Mouse (Mus musculus) embryonic facial prominence, embryonic 11.5 days (tissue): ENCODE measurements around the gene Srl. TPM values are rescaled to one million over a fixed set of nuclear protein-coding genes. Genes with fewer than 3 reads are reported as not detected.
"Not testable (repeated sequence)": the region's sequence is repeated elsewhere in the genome, so short reads cannot be mapped to it uniquely, and the experiment has no call there.

Source experiments
- ATAC-seq: fragments of 200-750 bp; cut with Nextera tagmentation; replicated peaks from 2 replicates; pipeline ENCODE4 v1.8.0; 2017; ENCODE audit warnings: low read depth; ENCODE audit not compliant: insufficient number of reproducible peaks, low FRiP score, low TSS enrichment
- DNase-seq: peaks from one replicate; pipeline ENCODE4 v3.0.0-alpha.2; 2015; ENCODE audit warnings: low spot score
- H3K27ac ChIP-seq: fragments of 300-500 bp; sonication (generic); replicated peaks from 2 replicates; pipeline ENCODE4 v1.5.1; 2014; ENCODE audit warnings: mild to moderate bottlenecking, low read depth, low read length, control low read depth
- H3K27me3 ChIP-seq: fragments of 300-500 bp; sonication (generic); 2 replicates; pipeline ENCODE4 v1.6.1; 2014; ENCODE audit warnings: mild to moderate bottlenecking, low read length, moderate library complexity, mixed read lengths; ENCODE audit not compliant: control insufficient read depth, insufficient read depth
- H3K36me3 ChIP-seq: fragments of 300-500 bp; sonication (generic); replicated peaks from 2 replicates; pipeline ENCODE4 v1.6.1; 2014; ENCODE audit warnings: low read depth, mild to moderate bottlenecking, low read length, moderate library complexity, mixed read lengths; ENCODE audit not compliant: control insufficient read depth, insufficient read depth
- H3K4me1 ChIP-seq: fragments of 300-500 bp; sonication (generic); 2 replicates; pipeline ENCODE4 v1.6.1; 2014; ENCODE audit warnings: low read length, mixed read lengths; ENCODE audit not compliant: control insufficient read depth, insufficient read depth
- H3K4me2 ChIP-seq: fragments of 300-500 bp; sonication (generic); 2 replicates; pipeline ENCODE4 v1.6.1; 2014; ENCODE audit warnings: low read depth, mild to moderate bottlenecking, control low read depth, low read length, moderate library complexity
- H3K4me3 ChIP-seq: fragments of 300-500 bp; sonication (generic); 2 replicates; pipeline ENCODE4 v1.5.1; 2014; ENCODE audit warnings: low read depth, low read length, control low read depth
- H3K9ac ChIP-seq: fragments of 300-500 bp; sonication (generic); replicated peaks from 2 replicates; pipeline ENCODE4 v1.6.1; 2014; ENCODE audit warnings: mild to moderate bottlenecking, control low read depth, low read length
- H3K9me3 ChIP-seq: fragments of 300-500 bp; sonication (generic); replicated peaks from 2 replicates; pipeline ENCODE4 v1.6.1; 2016; ENCODE audit warnings: mild to moderate bottlenecking, low read length, inconsistent platforms, mixed read lengths; ENCODE audit not compliant: control insufficient read depth
- WGBS: fragments of 180-500 bp; shearing (Covaris S2); extraction: QIAGEN DNeasy Blood & Tissue Kit; methylation state at CpG from one replicate; pipeline ENCODE4 v1.1.7; 2014; 5-methylcytosine and 5-hydroxymethylcytosine counted together
- polyA plus RNA-seq: library from polyadenylated mRNA; unstranded; fragments of >200 nt; fragmentation: Nextera tagmentation; extraction: Ambion mirVana; gene quantifications from 2 replicates; pipeline ENCODE4 v1.2.1, GENCODE M21; 2014

The Srl gene
- polyA plus RNA-seq, 1 experiment from 2014 or later: 32.7 TPM

GRCm38 (mm10) chr16:4492777-4493563 is 48.6 kb downstream of the Srl start:
- Histone ChIP-seq H3K36me3 (no peaks in the 10 kb centered on the region), H3K4me3 (no peak overlapping the region), H3K27me3 (no peaks in the 10 kb centered on the region), H3K4me2 (no peak overlapping the region), H3K4me1 (no peaks in the 10 kb centered on the region; the same call in 1 of the 2 replicates), H3K9ac (no peak overlapping the region), H3K27ac (no peak overlapping the region), H3K9me3 (no peaks in the 10 kb centered on the region)
- DNase-seq: no peak
- WGBS: 56% methylated on average over 2 of the region's 2 CpGs
- no peak for ATAC-seq

- ATAC-seq (0 out of 2 replicates have a peak, but pooled peaks have one; percentile 42), DNase-seq (peak; percentile 90)
- Histone ChIP-seq H3K4me1 (no peaks in the 10 kb centered on the region; the same call in 1 of the 2 replicates), H3K4me3 (no peak overlapping the region), H3K27me3 (no peaks in the 10 kb centered on the region), H3K4me2 (no peak overlapping the region), H3K27ac (no peak overlapping the region), H3K9ac (no peak overlapping the region), H3K9me3 (no peaks in the 10 kb centered on the region), H3K36me3 (no peaks in the 10 kb centered on the region)
- WGBS: 50% methylated on average over 11 of the region's 11 CpGs
Observed at GRCm38 (mm10) chr16:4489114-4489624, 52.4 kb downstream of the Srl start.

- DNase-seq (no peak), ATAC-seq (no peak)
- H3K4me1 ChIP-seq: no peaks in the 10 kb centered on the region
- H3K27me3 ChIP-seq: no peaks in the 10 kb centered on the region
- H3K36me3 ChIP-seq: no peaks in the 10 kb centered on the region
- no peaks in the 10 kb centered on the region for H3K9me3 ChIP-seq
- H3K4me2 ChIP-seq: no peak overlapping the region
- H3K27ac ChIP-seq: no peak overlapping the region
- H3K9ac ChIP-seq: no peak overlapping the region
- 84% methylated on average over 5 of the region's 5 CpGs for WGBS
- no peak overlapping the region for H3K4me3 ChIP-seq
Observed at GRCm38 (mm10) chr16:4480616-4481265, 60.9 kb downstream of the Srl start.

GRCm38 (mm10) chr16:4477591-4478215 is 63.9 kb downstream of the Srl start:
- Histone ChIP-seq H3K9ac (no peak overlapping the region), H3K4me2 (no peak overlapping the region), H3K36me3 (no peaks in the 10 kb centered on the region), H3K9me3 (no peaks in the 10 kb centered on the region), H3K27me3 (no peaks in the 10 kb centered on the region), H3K4me3 (no peak overlapping the region), H3K4me1 (no peaks in the 10 kb centered on the region; the same call in 1 of the 2 replicates), H3K27ac (no peak overlapping the region)
- ATAC-seq (no peak), DNase-seq (no peak)
- 84% methylated on average over 10 of the region's 10 CpGs for WGBS

GRCm38 (mm10) chr16:4474882-4475803 is 66.5 kb downstream of the Srl start:
- Histone ChIP-seq H3K36me3 (no peaks in the 10 kb centered on the region), H3K4me3 (peak overlapping the region; percentile 56), H3K27me3 (no peaks in the 10 kb centered on the region), H3K9me3 (no peaks in the 10 kb centered on the region), H3K4me2 (peak overlapping the region; percentile 75), H3K9ac (peak overlapping the region; percentile 78), H3K4me1 (no peaks in the 10 kb centered on the region; the same call in 1 of the 2 replicates), H3K27ac (no peak overlapping the region)
- ATAC-seq: peak; percentile 94
- 16% methylated on average over 42 of the region's 42 CpGs for WGBS
- peak; percentile 93 for DNase-seq

- not testable (repeated sequence) for H3K4me1 ChIP-seq, H3K9me3 ChIP-seq, H3K36me3 ChIP-seq, ATAC-seq, H3K27me3 ChIP-seq, DNase-seq, H3K27ac ChIP-seq
- Histone ChIP-seq H3K9ac (peak overlapping the region; percentile 78), H3K4me3 (peak overlapping the region; percentile 56), H3K4me2 (peak overlapping the region; percentile 75)
- 67% methylated on average over 10 of the region's 10 CpGs for WGBS
Observed at GRCm38 (mm10) chr16:4474040-4474881, 67.4 kb downstream of the Srl start.

- Histone ChIP-seq H3K4me1 (no peaks in the 10 kb centered on the region; the same call in 1 of the 2 replicates), H3K9me3 (no peaks in the 10 kb centered on the region), H3K4me3 (no peak overlapping the region), H3K4me2 (no peak overlapping the region), H3K36me3 (no peaks in the 10 kb centered on the region), H3K27ac (no peak overlapping the region), H3K27me3 (no peaks in the 10 kb centered on the region), H3K9ac (no peak overlapping the region)
- DNase-seq (no peak), ATAC-seq (no peak)
- WGBS: 74% methylated on average over 5 of the region's 5 CpGs
Observed at GRCm38 (mm10) chr16:4473231-4473630, 68.4 kb downstream of the Srl start.
